Mouse (Mus musculus) right cerebral cortex, postnatal 4 days (tissue): ENCODE results near the gene Cd68.
"Not testable (repeated sequence)": the region's sequence is repeated elsewhere in the genome, so short reads cannot be mapped to it uniquely, and the experiment has no call there.

Experiments
- DNase-seq: peaks from one replicate; pipeline ENCODE4 v3.0.0-alpha.2; 2022

Gene Cd68

DNA sequence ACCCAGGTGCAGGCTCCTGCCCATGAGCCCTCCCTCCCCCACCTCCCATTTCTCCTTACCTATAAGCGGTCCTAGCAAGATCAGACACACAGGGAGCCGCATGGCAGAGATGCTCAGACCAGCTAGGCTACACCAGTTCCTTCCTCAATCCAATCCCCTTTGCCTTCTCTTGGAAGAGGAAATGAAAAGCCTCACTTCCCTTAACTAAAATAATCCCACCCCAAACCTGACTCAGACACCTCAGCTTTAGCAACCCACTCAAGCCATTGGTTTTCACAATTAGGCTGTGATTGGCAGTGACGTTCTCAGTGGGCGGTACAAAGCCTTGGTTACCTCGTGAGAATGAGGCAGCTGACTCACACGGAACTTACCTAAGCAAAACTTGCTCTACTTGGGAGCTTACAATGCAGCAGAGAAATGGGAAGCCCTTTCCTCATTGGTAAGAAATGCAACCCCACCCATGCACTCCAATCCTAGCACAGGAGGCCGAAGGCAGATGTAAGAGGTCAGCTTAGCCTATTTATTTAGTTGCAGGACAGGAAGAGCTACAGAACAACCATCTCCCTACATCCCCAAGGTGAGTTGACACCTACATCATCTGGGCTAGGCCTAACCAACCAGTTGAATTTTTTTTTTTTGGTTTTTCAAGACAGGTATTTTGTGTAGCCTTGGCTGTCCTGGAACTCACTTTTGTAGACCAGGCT lies at the start of gene Cd68:
Cd68 (minus strand) TSS at position 193 of the 704 bp plus-strand sequence.
- DNase-seq, result no peak

DNA sequence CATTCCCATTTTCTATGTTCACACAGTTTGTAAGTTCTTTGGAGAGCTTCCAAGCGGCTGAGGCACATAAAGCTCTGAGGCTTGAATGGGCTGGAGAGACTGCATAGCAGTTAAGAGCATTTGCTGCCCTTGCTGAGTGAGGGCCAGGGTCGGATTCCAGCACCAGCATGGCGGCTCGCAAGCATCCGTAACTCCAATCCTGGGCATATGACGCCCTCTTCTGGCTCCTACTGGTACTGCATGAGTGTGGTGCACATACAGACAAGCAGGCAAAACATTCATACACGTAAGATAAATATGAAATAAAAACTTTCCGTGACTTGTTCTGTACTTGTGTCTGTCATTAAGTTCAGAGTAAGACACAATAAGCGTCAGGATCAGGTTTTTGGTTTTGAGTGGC lies 49.5 kb upstream of the Cd68 start:
- peak; percentile 22 for DNase-seq

DNA sequence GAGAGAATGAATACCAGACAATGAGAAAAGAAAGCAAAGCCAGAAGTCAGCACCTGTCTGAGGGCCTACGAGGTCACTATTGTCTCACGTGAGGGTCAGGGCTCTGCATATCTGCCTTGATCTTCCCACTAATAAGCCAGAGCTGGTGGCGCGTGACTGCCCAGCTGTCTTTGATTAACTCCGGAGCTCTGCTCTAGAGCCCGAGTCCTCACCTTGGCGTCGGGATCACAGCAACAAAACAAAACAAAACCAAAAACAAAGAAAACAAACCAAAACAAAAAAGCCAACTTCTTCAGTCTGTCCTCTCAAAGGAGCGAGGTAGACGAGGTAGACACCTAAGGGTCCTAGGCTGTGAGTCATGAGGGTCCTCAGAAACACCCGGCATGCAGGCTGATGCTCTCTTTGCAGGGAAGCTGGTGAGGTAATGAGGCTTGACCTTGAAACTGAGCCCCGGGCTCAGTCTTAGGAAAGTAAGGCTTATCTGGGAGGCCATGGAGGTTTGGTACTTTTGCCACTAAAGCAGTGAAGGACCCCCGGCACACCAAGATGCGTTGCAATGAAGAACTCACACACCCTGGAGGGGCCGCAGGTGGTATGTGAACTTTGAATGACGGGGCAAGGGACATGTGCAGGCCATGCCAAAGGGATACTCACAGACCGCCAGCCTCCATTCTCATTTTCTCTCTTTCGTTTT lies 48.8 kb upstream of the Cd68 start:
- no peak for DNase-seq

DNA sequence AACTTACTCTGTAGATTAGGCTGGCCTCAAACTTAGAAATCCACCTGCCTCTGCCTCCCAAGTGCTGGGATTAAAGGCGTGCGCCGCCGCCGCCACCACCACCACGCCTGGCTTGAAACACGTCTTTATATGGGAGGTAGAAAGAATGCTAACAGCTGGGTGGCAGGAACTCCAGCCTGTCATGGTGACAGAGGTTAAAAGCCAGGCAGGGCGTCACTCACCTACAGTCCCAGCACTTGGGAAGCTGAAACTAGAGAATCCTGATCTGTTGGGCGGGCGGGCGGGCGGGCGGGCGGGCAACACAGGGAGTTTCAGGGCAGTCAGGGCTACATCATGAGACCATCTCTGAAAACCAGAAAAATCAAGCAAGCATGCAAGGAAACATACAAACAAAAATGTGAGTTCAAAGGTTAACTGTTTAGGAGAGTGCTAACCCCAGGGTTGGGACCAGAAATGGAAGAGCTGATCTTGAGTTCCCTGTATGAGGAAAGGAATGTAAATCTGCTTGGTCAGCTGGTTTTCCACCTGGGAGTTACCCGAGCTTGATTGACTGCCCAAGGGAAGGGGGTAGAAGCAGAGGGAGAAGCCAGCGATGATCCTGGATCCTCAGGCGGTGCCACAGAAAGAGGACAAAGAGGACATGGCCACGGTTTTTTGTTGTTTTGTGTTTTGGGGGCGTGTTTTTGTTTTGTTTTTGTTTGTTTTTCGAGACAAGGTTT lies 47.2 kb upstream of the Cd68 start:
- DNase-seq, result no peak

DNA sequence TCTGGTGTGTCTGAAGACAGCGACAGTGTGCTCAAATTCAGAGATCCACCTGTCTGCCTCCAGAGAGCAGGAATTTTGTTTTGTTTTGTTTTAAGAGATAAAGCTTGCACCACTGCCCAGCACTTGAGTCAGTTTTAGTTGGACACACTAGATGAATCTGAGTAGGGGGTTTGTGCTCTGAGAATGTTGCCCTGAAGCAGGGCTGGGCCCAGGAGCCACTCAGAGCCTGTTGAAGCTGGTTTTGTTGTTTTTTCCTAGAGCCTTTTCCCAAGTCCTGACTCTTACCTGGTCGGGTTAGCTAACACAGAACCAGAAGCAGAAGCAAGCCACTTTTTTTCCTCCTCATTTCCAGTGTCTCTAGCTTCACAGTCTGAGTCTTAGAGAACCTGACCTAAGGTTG lies 45.1 kb upstream of the Cd68 start:
- no peak for DNase-seq

DNA sequence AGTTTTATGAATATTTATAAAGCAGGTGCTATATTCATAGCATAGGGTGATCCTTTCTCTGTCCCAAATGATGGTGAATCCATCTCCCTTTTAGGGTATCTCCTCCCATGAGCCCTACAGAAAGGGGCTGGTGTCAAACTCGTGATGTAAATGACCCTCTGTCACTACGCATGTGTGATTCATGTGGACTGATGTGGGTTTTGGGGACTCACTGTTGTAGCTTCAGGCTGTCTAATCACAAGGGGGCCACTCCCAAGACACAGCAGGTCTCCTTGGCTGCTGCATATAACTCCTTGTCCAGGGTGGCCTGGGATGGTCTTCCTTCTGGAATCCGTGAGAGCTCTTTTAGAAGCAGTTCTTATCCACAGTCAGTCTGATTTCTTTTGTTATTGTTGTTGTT lies 44.5 kb upstream of the Cd68 start:
- DNase-seq, result no peak

DNA sequence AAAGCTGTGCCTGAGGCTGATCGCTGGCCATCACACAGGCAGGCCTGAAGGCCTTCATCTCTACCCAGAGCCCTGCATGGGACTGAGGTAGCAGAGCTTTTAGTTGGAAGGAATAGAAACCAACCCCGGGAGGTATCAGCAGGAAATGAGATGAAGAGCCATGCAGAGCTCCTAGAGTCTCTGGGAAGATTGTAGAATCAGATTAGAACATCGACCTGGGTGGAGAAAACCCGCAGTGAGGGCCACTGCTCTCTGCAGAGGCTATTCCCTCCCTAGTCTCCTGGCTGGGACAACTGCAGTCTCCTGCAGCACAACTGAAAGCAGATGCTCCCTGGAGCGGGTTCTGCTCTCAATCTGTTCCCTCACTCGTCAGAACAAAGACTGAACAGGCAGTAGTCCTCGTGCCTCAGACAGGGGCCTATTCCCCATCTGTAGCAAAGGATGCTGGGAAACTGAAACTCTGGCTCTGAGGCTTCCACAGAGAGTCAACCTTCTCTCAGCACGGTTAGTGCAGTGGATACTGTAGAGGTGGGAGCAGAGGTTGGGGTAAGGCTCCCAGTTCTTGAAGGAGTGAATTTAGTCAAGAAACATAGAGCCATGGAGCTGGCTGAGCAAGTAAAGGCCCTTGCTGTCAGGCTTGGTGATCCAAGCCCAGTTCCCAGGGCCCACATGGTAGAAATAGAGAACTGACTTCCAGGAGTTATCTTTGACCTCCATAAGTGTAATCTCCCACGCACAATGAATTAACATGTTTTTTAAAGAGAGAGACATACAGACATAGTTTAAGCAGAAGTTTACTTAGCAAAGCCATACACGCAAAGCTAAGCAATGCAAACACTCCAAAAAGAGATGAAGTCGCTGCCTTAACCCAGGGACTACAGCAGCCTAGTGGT lies 43.8 kb upstream of the Cd68 start:
- no peak for DNase-seq

DNA sequence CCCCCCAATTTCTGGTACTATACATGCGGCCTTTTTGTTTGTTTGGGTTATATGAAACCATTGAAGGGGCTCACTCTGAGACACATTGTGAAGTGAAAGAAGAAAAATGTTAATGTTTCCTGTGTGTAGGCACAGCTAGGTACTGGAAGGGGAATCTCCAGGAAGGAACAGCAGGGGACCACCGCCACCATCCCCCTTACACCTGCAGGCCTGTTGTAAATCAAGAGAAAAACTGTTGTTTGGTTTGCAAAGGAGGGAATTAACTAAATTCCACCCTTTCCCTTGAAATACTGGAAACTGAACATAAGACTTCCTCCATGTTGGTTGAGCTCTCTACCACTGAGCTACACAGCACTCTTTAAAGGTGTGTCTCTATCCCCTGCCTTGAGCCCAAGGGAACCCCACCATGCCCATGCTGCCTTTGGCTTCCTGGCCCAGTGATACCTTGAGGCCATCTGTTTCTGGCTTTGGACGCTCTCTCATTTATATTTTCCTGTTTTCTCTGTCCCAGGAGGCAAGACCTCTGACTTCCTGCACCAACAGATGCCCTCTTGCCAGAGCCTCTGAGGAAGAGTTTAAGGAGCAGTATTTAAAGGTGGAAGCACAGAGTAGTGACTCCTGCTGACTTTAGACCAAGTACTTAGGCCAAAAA lies 42.8 kb upstream of the Cd68 start:
- no peak for DNase-seq

DNA sequence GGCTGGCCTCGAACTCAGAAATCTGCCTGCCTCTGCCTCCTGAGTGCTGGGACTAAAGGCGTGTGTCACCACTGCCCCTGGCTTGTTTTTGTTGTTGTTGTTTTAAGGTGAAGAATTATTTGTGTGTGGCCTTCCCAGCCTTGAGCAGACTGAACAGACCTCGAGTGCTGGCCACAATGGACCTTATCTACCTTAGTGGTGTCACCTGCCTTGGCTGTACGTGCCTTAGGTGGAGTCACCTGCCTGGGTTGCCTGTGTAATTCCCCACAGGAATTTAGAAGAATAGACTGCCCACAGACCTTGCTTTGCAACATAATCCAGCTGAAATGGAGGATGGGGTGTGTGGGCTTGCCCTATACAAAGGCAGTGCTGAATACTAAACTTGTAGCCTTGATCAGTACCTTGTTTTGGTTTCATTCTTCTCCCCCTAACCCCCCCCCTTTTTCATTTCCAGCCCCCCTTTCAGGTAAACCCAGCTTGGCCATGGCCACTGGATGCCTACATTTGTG lies 42.0 kb upstream of the Cd68 start:
- no peak for DNase-seq

DNA sequence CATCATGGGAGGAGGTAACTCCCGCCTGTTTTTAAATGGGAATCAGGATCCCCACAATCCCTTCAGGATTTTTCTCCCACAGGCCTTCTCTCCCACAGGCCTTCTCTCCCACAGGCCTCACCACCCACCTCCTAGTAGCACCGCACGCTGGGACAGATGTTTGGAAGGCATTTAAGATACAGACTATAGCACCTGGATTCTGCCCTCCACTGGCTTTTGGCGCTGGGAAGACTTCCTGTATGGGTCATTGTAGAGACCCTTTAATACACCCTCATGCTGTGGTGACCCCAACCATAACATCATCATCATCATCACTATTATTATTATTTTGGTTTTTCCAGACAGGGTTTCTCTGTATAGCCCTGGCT lies 41.5 kb upstream of the Cd68 start:
- no peak for DNase-seq

DNA sequence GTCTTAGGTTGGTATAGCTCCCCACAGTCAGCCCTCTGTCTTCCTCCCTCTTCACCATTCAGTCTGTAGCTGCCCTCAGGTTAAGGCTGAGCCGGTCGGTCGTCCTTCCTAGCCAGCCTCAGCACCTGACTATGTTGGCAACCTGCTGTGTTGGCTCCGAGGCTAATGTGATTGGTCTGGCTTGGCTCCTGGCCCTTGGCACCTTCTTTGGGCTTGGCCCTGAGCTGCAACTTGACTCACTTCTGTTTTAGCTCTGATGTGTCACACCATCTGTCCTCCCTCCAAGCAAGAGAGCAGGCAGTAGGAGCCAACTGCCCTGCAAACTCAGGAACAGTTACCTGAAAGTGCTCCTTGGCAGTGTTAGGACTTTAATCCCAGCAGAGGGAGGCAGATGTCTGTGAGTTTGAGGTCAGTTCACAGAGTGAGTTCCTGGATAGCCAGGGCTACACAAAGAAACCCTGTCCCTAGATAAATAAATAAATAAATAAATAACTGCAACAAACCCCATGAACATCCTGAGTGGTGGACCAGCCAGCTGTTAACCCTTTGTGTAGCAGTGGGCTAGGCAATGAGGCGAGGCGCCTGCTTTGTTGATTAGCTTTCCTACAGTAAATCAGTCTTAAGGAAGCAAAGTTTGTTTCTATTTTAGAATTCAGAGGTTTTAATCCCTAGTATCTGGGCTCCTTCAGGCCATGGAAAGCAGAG lies 41.0 kb upstream of the Cd68 start:
- no peak for DNase-seq

DNA sequence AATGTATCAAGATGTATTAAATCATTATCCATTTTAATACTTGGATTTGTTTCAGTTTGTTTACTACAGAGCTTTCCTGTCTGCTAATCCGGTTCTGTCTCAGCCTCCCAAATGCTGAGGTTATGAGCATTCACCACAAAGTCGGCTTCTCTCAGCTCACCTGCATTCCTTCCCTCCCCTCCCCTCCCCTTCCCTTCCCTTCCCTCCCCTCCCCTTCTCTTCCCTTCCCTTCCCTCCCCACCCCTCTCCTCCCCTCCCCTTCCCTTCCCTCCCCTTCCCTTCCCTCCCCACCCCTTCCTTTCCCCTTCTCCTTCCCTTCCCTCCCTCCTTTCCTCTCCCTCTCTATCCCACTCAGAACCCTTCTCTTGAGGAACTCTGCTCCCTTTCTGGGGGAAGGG lies 38.7 kb upstream of the Cd68 start:
- DNase-seq, result no peak

DNA sequence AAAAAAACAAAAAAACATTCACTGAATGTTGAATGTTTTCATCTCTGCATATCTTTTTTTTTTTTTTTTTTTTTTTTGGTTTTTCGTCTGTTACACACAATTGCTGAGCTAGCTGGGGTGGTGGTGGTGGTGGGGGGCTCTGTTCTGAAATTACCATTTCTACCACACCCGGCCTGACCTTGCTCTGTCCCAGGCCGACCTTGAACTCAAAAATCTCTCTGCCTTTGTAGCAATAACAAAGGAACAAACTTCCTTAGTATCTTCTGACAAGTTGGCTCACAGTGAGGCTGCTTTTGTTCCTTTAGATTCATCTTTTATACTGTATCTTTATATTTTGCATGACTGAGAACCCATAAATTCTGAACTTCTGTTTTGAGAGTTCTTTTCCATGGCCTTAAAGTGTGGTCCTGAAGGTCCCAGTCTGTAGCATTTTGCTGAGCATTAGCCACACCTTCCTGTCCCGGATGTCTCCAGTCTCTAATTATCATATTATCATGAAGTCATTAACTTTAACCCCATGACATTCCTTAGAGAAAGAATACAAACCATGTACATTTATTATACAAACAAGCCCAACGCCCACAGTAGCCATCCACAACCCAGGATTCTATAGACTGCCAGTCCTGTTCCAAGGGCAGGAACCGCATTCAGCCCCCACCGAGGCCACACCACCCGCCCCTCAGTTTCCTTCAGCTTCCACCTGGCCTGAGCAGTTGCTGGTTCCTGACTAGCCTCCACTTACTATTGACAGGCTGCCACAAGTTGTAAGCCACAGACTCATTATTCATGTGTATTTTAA lies 38.1 kb upstream of the Cd68 start:
- no peak for DNase-seq

DNA sequence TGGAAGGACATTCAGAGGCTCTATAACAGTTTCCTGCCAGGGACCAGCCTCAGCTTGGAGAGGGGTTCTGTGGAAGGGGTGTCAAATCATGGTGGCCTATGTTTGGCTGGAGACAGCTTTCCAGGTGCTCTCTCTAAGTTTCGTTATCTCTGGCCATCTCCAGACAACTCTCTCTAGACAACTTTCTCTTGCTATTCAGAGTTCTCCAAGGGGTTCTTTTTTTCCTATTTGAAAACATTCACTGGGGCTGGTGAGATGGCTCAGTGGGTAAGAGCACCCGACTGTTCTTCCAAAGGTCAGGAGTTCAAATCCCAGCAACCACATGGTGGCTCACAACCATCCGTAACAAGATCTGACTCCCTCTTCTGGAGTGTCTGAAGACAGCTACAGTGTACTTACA lies 37.4 kb upstream of the Cd68 start:
- not testable (repeated sequence) for DNase-seq

DNA sequence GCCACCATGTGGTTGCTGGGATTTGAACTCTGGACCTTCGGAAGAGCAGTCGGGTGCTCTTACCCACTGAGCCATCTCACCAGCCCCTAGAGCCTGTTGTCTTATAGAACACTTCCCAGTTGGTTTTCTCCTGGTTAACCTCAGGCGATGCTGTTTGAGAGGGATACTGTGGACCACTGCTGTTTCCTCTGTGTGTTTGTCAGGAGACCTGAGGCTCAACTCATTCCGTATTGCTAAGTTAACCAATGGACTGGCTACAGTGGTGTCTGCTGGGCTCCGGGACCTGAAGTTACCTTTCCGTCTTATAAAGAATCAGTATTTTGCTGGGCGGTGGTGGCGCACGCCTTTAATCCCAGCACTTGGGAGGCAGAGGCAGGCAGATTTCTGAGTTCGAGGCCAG lies 36.9 kb upstream of the Cd68 start:
- DNase-seq, result not testable (repeated sequence)

DNA sequence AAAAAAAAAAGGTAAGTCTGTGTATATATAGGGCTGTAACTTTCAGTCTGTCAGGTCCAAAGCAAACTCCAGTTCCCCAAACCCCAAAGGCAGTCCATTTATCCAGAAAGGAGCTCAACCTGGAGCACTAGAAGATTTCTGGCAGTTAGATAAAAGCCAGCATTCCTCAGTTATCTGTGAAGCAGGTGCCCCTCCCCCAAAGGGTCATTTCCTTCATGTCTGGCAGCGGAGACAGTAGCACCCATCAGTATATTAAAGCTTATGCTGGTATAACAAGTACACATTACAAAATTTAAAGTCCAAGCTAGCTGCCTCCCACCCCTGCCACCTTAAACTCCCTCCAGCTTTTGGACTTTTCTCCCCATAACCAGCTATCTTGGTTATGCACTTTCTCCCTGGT lies 33.6 kb upstream of the Cd68 start:
- no peak for DNase-seq

DNA sequence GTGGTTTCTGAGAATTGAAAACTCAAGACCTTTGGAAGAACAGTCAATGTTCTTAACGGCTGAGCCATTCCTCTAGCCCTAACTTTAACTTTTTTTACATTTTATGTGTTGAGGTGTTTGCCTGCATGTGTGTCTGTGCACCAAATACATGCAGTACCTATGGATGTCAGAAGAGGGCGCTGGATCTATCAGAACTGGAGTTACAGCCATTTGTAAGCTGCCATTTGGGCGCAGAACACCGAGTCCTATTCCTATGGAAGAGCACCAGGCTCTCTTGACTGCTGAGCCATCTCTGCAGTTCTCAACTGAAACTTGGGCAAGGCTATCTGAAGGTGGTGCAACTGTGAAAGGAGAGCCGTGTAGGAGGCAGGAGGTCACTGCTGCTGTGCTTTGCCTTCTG lies 32.6 kb upstream of the Cd68 start:
- no peak for DNase-seq

DNA sequence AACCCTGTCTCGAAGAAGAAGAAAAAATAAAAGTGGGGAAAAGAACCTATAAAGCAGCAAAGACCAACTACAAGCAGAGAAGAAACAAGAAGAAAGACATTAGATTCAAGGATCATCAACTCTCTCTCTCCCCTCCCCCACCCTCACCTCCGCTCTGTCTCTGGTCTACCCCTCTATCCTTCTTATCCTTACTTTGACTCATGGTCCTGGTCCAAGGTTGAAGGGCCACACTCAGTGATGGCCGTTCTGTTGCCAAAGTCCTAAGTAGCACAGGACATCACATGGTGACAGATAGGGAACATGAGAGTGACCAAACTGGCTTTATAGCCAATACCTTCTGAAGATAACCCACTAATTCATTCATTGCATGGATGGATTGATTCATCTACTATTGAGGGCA lies 31.4 kb upstream of the Cd68 start:
- DNase-seq, result no peak

DNA sequence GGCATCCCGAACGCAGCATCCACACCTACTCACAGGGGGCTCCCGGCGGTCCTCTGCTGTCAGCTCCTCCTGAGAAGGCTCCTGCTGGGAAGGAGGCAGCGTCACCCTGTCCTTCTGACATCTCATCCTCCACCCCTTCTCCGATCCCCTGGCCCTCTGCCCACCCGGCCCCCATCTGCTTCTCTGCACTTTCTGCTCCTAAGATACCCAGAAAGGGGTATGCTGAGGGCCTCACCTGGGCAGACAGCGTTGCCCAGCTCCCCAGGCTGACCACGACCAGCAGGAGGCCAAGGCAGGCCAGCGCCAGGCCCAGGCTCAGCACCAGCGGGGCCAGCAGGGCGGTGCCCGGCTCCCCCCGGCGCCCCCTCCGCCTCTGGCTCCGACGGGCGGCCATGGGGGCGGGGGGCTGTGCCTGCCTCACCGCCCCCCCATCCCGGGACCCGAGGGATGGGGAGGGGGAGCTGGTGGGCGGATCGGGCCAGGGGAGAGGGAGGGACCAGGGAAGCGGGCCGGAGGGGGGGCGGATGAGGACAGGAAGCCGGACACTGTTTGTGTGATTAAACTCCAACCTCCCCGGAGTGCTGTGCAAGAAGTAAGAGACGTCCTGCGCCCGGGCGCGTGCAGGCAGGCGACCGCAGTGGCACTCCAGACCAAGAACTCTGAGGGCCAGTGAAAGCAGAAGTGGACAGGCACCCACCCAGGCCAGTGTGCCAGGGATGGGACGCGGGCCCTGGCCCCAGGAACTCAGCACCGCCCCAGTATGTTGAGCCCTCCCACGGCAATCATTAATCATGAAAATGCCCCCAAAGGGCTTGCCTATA lies 29.6 kb upstream of the Cd68 start, which contains the start of the genes Tnfsf12 and Tnfsfm13:
Tnfsf12 (minus strand) TSS at position 489 of the 821 bp plus-strand sequence.
Tnfsfm13 (minus strand) TSS at position 738 of the 821 bp plus-strand sequence.
- DNase-seq, result peak; percentile 68

DNA sequence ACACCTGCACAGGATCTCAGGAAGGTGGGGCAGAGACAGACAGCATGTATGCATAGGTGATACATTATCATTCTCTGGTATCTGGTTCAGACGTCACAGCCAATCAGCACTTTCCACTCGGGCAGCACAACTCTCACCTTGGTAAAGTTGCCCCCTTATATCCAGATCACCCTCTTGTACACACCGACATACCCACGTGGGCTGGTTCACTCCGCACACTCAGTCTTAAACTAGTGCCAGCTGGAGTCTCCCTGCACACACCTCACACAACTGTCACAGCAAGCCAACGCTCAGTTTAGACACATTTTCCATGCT lies 29.1 kb upstream of the Cd68 start:
- DNase-seq, result no peak
